Mouse (Mus musculus): Measurements from ENCODE around the gene Fam222b. TPM values are rescaled to one million over a fixed set of nuclear protein-coding genes. Genes with fewer than 3 reads are reported as not detected.
"Not testable (repeated sequence)": the region's sequence is repeated elsewhere in the genome, so short reads cannot be mapped to it uniquely, and the experiment has no call there.

Gene Fam222b
- polyA plus RNA-seq, 1 experiment from 2014 or later: 15.2 TPM

GRCm38 (mm10) chr11:78134344-78134743, 39.9 kb downstream of the Fam222b start:
- no peaks in the 10 kb centered on the region for H3K9me3 ChIP-seq (ENCODE audit: control insufficient read depth, low read depth, low read length)
- no peak for ATAC-seq (ENCODE audit: insufficient number of reproducible peaks, insufficient read depth, low FRiP score, low read depth)
- no peak overlapping the region for H3K4me2 ChIP-seq (replicated peaks; ENCODE audit: low read depth, low read length)
- 80% methylated on average over 3 of the region's 3 CpGs for WGBS
- H3K36me3 ChIP-seq (ENCODE audit: control insufficient read depth, insufficient read depth, low read length): no peaks in the 10 kb centered on the region
- H3K4me3 ChIP-seq (ENCODE audit: low read depth, low read length): no peak overlapping the region
- no peaks in the 10 kb centered on the region for H3K27me3 ChIP-seq (ENCODE audit: control insufficient read depth, insufficient read depth, low read length)
- H3K27ac ChIP-seq (ENCODE audit: low read length): no peak overlapping the region
- no peak overlapping the region for H3K9ac ChIP-seq (replicated peaks; ENCODE audit: low read depth, low read length)
- H3K4me1 ChIP-seq (ENCODE audit: control insufficient read depth, insufficient read depth, low read length): no peaks in the 10 kb centered on the region

GRCm38 (mm10) chr11:78135314-78135713, 40.9 kb downstream of the Fam222b start:
- not testable (repeated sequence) for H3K4me1 ChIP-seq (ENCODE audit: control insufficient read depth, insufficient read depth, low read length); H3K27ac ChIP-seq (ENCODE audit: low read length); H3K27me3 ChIP-seq (ENCODE audit: control insufficient read depth, insufficient read depth, low read length); H3K4me3 ChIP-seq (ENCODE audit: low read depth, low read length); ATAC-seq (ENCODE audit: insufficient number of reproducible peaks, insufficient read depth, low FRiP score, low read depth); H3K9me3 ChIP-seq (ENCODE audit: control insufficient read depth, low read depth, low read length); H3K4me2 ChIP-seq (replicated peaks; ENCODE audit: low read depth, low read length); H3K9ac ChIP-seq (replicated peaks; ENCODE audit: low read depth, low read length); H3K36me3 ChIP-seq (ENCODE audit: control insufficient read depth, insufficient read depth, low read length)
- 71% methylated on average over 7 of the region's 7 CpGs for WGBS

- Histone ChIP-seq H3K9me3 (ENCODE audit: control insufficient read depth, low read depth, low read length) (no peaks in the 10 kb centered on the region), H3K27ac (ENCODE audit: low read length) (no peak overlapping the region), H3K4me3 (ENCODE audit: low read depth, low read length) (no peak overlapping the region), H3K4me1 (ENCODE audit: control insufficient read depth, insufficient read depth, low read length) (no peaks in the 10 kb centered on the region), H3K36me3 (ENCODE audit: control insufficient read depth, insufficient read depth, low read length) (no peaks in the 10 kb centered on the region), H3K9ac (replicated peaks; ENCODE audit: low read depth, low read length) (no peak overlapping the region), H3K27me3 (ENCODE audit: control insufficient read depth, insufficient read depth, low read length) (no peaks in the 10 kb centered on the region), H3K4me2 (replicated peaks; ENCODE audit: low read depth, low read length) (no peak overlapping the region)
- 81% methylated on average over 1 of the region's 1 CpGs for WGBS
- ATAC-seq (ENCODE audit: insufficient number of reproducible peaks, insufficient read depth, low FRiP score, low read depth): no peak
Observed at GRCm38 (mm10) chr11:78136132-78136531, 41.7 kb downstream of the Fam222b start.

GRCm38 (mm10) chr11:78137584-78137983, 43.1 kb downstream of the Fam222b start:
- no peaks in the 10 kb centered on the region for H3K4me1 ChIP-seq (ENCODE audit: control insufficient read depth, insufficient read depth, low read length)
- no peaks in the 10 kb centered on the region for H3K9me3 ChIP-seq (ENCODE audit: control insufficient read depth, low read depth, low read length)
- ATAC-seq (ENCODE audit: insufficient number of reproducible peaks, insufficient read depth, low FRiP score, low read depth): no peak
- H3K27ac ChIP-seq (ENCODE audit: low read length): no peak overlapping the region
- H3K36me3 ChIP-seq (ENCODE audit: control insufficient read depth, insufficient read depth, low read length): no peaks in the 10 kb centered on the region
- no peak overlapping the region for H3K4me3 ChIP-seq (ENCODE audit: low read depth, low read length)
- 82% methylated on average over 4 of the region's 4 CpGs for WGBS
- no peak overlapping the region for H3K4me2 ChIP-seq (replicated peaks; ENCODE audit: low read depth, low read length)
- H3K9ac ChIP-seq (replicated peaks; ENCODE audit: low read depth, low read length): no peak overlapping the region
- no peaks in the 10 kb centered on the region for H3K27me3 ChIP-seq (ENCODE audit: control insufficient read depth, insufficient read depth, low read length)

GRCm38 (mm10) chr11:78138023-78138422, 43.6 kb downstream of the Fam222b start:
- no peaks in the 10 kb centered on the region for H3K27me3 ChIP-seq (ENCODE audit: control insufficient read depth, insufficient read depth, low read length)
- no peak overlapping the region for H3K9ac ChIP-seq (replicated peaks; ENCODE audit: low read depth, low read length)
- peaks cover 2% of the 10 kb centered on the region; the same call in 1 of the 2 replicates for H3K36me3 ChIP-seq (ENCODE audit: control insufficient read depth, insufficient read depth, low read length)
- H3K9me3 ChIP-seq (ENCODE audit: control insufficient read depth, low read depth, low read length): no peaks in the 10 kb centered on the region
- no peak overlapping the region for H3K27ac ChIP-seq (ENCODE audit: low read length)
- H3K4me1 ChIP-seq (ENCODE audit: control insufficient read depth, insufficient read depth, low read length): no peaks in the 10 kb centered on the region
- no peak overlapping the region for H3K4me2 ChIP-seq (replicated peaks; ENCODE audit: low read depth, low read length)
- WGBS: 86% methylated on average over 3 of the region's 3 CpGs
- ATAC-seq (ENCODE audit: insufficient number of reproducible peaks, insufficient read depth, low FRiP score, low read depth): no peak
- H3K4me3 ChIP-seq (ENCODE audit: low read depth, low read length): no peak overlapping the region

- no peak overlapping the region for H3K4me2 ChIP-seq (replicated peaks; ENCODE audit: low read depth, low read length)
- WGBS: 79% methylated on average over 5 of the region's 5 CpGs
- no peak overlapping the region for H3K4me3 ChIP-seq (ENCODE audit: low read depth, low read length)
- H3K36me3 ChIP-seq (ENCODE audit: control insufficient read depth, insufficient read depth, low read length): peaks cover 7% of the 10 kb centered on the region
- H3K27me3 ChIP-seq (ENCODE audit: control insufficient read depth, insufficient read depth, low read length): no peaks in the 10 kb centered on the region
- no peak overlapping the region for H3K27ac ChIP-seq (ENCODE audit: low read length)
- no peak for ATAC-seq (ENCODE audit: insufficient number of reproducible peaks, insufficient read depth, low FRiP score, low read depth)
- no peaks in the 10 kb centered on the region for H3K4me1 ChIP-seq (ENCODE audit: control insufficient read depth, insufficient read depth, low read length)
- H3K9me3 ChIP-seq (ENCODE audit: control insufficient read depth, low read depth, low read length): no peaks in the 10 kb centered on the region
- no peak overlapping the region for H3K9ac ChIP-seq (replicated peaks; ENCODE audit: low read depth, low read length)
Observed at GRCm38 (mm10) chr11:78140665-78141064, 46.2 kb downstream of the Fam222b start.

- H3K4me1 ChIP-seq (ENCODE audit: control insufficient read depth, insufficient read depth, low read length): no peaks in the 10 kb centered on the region
- H3K9ac ChIP-seq (replicated peaks; ENCODE audit: low read depth, low read length): no peak overlapping the region
- no peak for ATAC-seq (ENCODE audit: insufficient number of reproducible peaks, insufficient read depth, low FRiP score, low read depth)
- H3K4me3 ChIP-seq (ENCODE audit: low read depth, low read length): no peak overlapping the region
- no peak overlapping the region for H3K27ac ChIP-seq (ENCODE audit: low read length)
- H3K9me3 ChIP-seq (ENCODE audit: control insufficient read depth, low read depth, low read length): no peaks in the 10 kb centered on the region
- no peaks in the 10 kb centered on the region for H3K27me3 ChIP-seq (ENCODE audit: control insufficient read depth, insufficient read depth, low read length)
- WGBS: 81% methylated on average over 2 of the region's 2 CpGs
- H3K4me2 ChIP-seq (replicated peaks; ENCODE audit: low read depth, low read length): no peak overlapping the region
- H3K36me3 ChIP-seq (ENCODE audit: control insufficient read depth, insufficient read depth, low read length): peaks cover 14% of the 10 kb centered on the region
Observed at GRCm38 (mm10) chr11:78143520-78143919, 49.1 kb downstream of the Fam222b start.

GRCm38 (mm10) chr11:78146168-78146567, 51.7 kb downstream of the Fam222b start:
- Histone ChIP-seq H3K27me3 (ENCODE audit: control insufficient read depth, insufficient read depth, low read length) (no peaks in the 10 kb centered on the region), H3K4me2 (replicated peaks; ENCODE audit: low read depth, low read length) (no peak overlapping the region), H3K36me3 (ENCODE audit: control insufficient read depth, insufficient read depth, low read length) (peaks cover 26% of the 10 kb centered on the region), H3K4me1 (ENCODE audit: control insufficient read depth, insufficient read depth, low read length) (no peaks in the 10 kb centered on the region), H3K27ac (ENCODE audit: low read length) (0 out of 2 replicates have a peak overlapping the region, but pooled peaks have one; percentile 39), H3K4me3 (ENCODE audit: low read depth, low read length) (no peak overlapping the region), H3K9ac (replicated peaks; ENCODE audit: low read depth, low read length) (no peak overlapping the region), H3K9me3 (ENCODE audit: control insufficient read depth, low read depth, low read length) (no peaks in the 10 kb centered on the region)
- 82% methylated on average over 5 of the region's 5 CpGs for WGBS
- ATAC-seq (ENCODE audit: insufficient number of reproducible peaks, insufficient read depth, low FRiP score, low read depth): no peak

All from stomach, embryonic 14.5 days (tissue).